Mouse (Mus musculus) monocyte, adult 2 months (primary cell): ENCODE measurements around the gene Txnrd3.
A peak's percentile ranks its signal among the peaks of the same experiment; 100 is the strongest.

Experiments
- DNase-seq, 2 experiments: peaks; one replicate each; pipeline ENCODE4 v3.0.0; 2022; ENCODE audit warnings: low spot score in 2 of 2, low read depth in 1 of 2

Gene Txnrd3

DNA sequence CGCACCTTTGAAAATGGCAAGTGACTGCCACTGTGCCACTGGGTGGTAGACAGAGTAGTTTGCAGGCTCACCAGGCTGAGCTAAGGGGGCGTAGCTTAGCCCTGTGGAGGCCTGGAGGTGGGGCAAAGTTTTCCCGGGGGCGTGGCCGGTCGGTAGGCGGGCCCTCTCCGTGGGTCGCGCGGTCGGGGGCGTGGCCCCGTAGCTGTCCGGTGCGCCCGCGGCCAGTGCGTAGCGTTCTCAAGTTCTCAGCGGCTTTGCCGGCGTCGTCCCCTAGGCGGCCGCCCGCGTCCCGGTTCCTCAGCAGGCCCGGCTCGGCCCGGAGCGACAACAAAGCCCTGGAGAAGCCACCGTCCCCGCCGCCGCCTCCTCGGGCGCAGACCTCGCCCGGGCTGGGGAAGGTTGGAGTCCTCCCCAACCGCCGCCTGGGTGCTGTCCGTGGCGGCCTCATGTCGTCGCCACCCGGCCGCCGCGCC is at the start of gene Txnrd3:
Txnrd3 (plus strand) TSS at position 191 of the 473 bp plus-strand sequence.
- DNase-seq = peak; percentile 40 to 78

DNA sequence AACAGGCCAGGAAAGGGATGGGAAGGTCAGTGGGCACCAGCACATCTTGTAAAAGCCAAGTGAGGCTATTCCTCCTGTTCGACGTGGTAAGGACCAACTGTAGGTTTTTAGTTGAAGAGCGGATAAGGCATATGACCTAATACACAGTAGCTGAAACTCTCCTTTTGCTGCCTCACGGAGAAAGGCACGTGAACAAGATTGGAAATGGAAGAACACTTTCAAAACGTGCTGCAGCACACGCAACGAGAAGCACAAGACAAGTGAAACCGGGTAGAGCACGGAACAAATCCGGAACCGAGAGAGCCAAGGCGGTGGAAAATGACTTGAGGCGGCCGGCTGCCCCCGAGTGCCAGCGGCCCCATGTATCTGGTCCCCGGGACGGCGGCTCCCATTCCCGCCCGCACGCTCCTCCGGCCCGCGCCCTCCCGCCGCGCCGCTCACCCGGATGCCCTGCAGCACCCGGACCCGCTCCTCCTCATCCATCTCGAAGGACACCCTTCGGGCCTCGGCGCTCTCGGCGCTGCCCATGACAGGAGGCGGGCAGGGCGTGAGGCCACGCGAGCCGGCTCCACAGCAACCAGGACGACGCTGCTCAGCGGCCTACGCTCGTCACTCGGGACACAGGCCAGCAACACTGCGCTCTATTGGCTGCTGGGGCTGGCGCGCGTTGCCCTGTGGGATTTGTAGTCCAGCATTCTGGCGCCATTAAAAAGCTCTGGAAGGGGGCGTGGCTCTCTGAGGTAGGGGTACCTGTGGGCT is 48.6 kb upstream of the Txnrd3 start, which contains the start of gene Chchd6:
Chchd6 (minus strand) TSS at position 635 of the 759 bp plus-strand sequence.
- peak; percentile 64 to 76 for DNase-seq

DNA sequence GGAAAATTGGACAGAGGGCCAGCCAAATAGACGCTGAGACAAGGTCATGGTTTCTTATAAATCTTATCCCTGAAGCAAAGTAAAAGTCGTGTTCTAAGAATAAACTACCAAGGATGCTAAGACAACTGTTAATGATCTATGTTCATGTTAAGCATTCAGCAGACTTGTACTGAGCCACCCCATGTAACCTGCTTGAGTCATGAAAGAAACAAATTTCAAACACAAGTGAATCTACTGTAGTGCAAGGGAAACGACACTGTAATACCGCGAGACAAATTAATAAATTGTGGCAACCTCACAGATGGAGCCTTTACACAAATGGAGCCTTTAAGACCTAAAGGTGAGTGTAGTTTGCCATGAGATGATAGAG is 48.0 kb upstream of the Txnrd3 start:
- no peak for DNase-seq

DNA sequence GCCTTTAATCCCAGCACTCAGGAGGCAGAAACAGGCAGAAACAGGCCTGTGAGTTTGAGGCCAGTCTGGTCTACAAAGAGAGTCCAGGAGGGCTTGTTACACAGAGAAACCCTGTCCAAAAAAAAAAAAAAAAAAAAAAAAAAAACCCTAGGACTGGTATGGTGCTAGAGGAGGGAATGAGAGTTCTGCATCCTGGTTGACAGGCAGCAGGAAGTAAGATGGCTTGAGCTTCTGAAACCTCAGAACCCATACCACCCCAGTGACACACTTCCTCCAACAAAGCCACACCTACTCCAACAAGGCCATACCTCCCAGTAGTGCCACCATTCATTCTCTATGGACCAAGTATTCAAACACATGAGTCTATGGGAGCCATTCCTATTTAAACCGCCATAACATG is 47.3 kb upstream of the Txnrd3 start:
- no peak for DNase-seq

DNA sequence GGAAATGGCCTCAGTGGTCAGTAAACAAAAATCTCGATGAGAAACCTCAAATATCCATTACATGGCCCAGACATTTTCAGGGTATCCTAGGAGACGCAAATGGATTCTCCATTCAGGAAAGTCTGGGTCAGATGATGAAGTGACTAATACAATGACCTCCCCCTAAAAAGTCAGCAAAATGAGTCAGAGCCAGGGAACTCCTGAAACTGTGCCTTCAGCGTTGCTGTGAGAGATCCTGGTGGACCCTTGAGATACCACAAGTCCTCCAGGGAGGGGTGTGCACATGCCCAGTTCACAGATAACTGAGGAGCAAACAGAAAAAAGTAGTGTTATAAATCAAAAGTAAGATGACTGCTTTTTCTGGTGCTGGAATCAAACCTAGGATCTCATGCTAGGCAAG is 37.7 kb upstream of the Txnrd3 start:
- DNase-seq = no peak

DNA sequence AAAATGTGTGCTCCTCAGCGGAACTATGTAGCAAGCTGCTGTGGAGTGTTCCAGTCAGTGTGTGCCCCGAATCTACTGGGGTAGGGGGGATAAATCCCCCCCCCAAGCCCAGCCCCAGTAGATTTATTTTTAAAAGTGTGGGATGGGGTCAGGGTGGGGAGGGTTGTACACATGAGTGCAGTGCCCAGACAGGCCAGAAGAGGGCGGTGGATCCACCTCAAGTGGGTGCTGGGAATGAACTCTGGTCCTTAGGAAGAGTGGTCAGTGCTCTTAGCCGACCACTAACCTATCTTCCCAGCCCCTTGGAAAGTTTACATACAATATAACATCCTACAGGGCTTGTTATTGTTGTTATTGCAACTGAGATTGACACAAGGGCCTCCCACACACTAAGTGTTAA is 35.8 kb upstream of the Txnrd3 start:
- no peak for DNase-seq

DNA sequence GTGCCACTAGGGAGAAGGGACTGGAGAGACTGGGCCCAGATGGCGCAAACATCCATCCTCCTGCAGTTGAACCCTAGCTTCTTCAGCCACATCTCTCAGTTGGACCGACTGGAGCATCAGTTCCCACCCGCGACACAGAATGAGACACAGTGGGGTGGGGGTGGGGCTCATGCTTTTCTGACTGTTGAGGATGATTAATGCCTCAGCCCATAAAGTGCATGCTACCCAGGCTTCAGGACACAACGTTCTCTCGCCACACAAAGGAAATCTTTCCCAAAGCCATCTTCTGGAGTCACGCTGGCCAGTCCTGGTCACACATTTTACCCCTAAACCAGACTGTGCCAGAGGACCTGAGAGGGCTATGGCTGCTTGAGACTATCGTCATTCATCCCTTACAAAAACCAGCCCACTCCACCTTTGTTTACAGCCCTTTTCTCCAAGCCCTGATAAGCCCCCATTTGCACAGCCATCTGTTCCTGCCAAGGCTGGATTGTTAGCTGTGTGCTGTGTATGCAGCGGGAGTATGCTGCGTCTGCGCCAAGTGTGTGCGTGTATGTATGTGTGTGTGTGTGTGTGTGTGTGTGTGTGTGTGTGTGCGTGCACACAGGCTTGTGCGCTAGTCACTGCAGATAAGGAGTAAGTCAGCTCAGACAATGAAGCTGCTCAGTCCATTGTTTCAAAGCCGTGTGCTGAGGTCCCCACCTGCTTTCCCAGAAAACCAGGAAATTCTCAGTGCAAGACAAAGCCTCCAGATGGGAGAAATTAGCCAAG is 30.3 kb upstream of the Txnrd3 start:
- DNase-seq = no peak

DNA sequence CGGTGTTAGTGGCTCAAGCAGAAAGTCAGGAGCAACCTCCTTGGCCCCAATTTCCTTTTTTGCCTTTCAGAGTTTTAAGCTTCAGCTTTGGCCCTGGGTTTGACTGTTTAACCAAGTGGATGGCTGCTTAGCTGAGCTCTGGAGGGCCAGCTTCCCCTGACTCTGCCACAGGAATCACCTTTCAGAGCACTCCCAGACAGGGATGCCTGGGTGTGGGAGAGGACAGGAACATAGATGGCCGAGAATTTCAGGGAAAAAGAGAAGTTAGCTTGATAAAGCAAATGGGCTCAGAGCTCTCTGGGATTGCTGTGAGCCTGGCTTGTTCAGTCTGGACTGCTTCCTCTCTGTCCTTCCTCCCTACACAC is 29.7 kb upstream of the Txnrd3 start:
- DNase-seq = no peak

DNA sequence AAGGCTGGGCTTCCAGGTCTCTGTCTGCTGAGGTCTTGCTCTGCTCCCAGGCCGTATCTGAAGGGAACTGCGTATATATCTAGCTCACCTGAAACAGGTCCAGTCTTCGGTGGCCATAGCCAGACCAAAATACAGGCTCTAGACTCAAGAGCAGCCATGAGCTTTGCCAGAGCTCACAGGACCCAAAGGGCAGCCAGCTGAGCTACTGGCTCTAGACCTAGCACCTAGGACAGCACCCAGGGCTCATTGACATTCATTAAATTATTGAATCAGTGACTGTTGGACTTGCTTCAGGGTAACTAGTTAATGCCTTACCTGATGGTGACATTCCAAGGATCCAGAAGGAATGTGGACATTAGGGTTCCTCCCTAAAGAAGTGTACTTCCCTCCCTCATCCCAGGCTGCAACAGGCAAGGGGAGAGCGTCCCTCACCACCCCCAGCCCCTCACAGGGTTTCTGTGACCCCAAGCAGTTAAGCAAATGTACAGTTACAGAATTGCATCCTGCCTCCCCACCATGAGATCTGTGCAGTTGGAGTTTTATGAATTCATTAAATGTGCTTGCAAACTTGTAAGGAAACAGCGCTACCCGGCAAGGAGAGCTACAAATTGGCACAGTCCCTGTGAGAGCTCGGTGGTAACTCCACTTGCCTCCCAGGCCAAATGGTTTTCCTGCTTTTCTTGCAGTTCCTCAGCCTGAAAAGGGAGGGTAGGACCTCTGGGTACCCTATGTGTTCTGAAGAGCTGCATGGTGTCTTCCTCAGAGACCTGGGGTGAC is 29.0 kb upstream of the Txnrd3 start:
- no peak for DNase-seq

DNA sequence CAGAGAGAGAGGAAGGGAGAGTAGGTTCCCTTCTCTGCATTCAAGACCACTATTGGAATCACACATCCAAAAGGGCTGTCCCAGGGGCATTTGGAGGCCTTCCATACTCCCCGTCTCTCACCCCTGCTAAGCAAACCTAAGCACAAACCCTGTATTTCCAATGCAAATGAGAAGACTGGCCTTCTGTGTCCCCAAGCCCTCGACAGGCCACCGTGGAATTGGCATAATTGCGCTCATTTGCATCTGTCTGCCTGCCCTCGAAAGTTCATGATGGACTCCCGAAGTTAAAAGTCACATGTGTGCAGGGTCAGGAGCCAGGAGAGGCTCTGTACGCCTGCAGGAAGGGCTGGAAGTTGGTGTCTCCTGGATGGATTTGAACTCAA is 28.4 kb upstream of the Txnrd3 start:
- DNase-seq = no peak

DNA sequence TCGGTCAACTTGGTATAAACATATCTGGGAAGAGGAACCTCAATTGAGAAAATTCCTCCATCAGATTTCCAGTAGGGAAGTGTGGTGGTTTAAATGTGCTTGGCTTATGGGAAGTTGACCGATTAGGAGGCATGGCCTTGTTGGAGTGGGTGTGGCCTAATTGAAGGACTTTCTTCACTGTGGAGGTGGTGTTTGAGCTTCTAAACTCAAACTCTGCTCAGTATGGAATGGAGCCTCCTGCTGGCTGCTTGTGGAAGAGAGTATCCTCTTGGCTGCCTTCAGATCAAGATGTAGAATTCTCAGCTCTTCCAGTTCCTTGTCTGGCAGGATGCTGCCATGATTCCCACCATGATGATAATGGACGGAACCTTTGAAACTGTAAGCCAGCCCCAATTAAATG is 21.1 kb upstream of the Txnrd3 start:
- no peak for DNase-seq

DNA sequence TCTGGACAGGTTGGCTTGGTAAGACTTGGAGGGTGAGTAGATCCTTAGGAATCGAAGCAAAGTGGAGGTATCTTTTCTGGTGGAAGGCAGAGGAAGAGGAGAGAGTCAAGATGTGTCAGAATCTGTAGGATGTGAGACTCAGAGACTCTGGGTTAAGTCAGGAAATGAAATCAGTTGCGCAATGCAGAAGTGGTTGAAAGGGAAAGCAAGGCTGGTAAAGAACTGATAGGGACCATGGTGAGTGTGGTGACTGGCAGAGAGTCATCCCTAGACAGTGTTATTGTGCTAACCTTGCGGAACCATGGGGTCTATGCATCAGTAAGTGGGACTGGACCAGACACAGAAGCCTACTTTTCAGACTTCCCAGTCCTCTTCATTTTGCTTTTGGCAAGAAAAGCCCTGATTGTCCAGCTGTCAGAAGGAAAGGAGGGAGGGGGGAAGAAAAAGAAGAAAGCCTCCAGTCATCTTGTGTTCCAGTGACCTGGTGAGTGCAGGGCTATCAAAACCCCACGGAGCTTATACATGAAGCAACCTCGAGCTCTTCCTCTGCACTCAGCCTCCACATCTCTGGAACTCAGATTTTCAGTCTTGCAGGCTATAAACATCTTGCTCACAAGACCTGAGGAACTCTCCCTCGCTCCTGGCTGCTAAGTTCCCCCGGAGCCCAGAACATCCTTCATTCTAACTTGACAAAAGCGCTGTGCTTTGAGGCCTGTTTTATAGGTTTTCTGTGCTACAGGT is 15.6 kb upstream of the Txnrd3 start:
- DNase-seq = no peak

DNA sequence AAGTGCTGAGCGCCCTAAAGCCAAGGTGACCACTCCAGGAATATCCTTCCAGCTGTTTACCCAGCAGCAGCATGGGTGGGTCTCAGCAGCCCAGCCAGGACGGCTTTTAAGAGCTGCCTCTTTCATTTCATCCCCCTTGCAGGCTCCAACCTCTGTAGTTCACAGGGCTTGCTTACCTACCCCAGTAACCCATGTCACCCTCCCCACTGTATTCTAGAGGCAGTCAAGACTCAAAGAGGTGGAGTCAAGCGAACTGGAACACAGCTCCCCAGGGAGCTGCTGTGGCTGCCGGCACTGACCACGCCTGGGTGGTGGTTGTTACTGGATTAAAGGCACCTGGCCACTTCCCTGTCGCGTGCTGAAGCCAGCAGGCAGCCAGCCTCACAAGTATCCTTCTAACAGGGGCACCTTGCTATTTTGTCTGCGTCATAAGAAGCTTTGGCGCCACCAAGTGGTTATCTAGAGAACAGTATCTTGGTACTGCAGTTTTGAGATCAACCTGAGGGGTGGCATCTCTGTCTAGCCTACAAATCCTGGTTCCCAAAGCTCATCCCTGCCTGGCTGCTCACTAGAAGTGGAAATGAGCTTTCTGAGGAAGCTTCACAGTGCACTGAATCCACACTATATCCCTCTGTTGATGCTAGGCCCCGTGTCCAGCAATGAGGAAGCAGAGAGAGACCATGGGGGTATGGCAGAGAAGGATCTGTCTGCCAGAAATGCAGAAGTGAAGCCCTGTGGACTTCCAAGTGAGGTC is 11.8 kb upstream of the Txnrd3 start:
- DNase-seq = peak; percentile 42 to 62

DNA sequence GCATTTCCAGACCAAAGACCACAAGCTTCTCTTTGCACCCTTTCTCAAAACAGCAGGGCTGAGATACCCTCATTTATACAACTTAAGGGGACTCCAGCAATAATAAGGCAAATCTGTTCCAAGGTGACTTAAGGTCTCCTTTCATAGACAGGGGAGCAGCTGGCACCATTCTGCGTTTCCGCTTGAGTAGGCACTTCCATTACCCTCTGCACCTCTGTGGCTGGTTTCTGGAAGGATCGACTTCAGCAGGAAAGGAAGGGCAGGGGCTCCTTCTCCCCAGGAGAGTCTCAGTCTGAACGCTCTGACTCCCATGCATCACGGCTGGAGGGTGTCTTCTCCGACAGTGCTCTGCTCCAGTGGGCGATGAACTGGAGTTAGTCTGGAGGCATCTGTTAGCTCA is 10.7 kb upstream of the Txnrd3 start:
- DNase-seq = no peak

DNA sequence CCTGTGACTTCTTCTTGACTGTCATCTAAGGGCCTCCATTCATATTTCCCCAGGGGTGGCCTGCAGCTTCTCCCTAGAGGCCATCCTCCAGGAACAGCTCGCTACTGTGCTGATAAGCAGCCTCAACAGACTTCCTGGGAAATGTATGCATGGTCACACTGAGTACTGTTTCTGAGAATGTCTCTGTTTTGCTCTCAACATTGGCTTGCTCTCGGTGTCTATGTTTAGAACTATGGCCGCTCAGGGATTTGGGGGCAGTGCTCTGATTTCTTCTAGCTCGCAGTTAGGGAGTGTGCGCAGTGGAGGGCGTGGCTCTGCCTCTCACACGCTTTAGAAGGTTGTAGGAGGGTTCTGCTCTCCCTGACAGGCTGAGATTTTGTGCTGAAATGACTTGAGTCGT is 9.4 kb upstream of the Txnrd3 start:
- no peak for DNase-seq

DNA sequence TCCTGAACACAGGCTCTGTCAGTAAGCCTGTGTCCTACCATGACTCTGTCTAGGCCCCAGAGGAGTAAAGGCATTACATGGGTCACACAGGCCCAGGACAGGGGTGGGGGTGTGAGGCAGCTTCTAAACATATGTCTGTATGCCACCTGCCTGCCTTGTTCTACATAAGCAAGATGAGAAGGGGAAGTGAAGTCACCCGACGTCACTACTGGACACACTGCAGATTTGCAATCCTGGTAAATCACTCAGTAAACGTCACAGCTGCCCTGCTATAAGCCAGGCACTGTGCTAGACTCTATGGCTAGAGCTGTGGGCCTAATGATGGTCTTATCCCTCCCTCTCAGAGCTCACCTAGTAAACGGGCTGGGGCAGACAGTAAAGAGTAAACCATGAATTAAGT is 5.8 kb upstream of the Txnrd3 start:
- DNase-seq = no peak

DNA sequence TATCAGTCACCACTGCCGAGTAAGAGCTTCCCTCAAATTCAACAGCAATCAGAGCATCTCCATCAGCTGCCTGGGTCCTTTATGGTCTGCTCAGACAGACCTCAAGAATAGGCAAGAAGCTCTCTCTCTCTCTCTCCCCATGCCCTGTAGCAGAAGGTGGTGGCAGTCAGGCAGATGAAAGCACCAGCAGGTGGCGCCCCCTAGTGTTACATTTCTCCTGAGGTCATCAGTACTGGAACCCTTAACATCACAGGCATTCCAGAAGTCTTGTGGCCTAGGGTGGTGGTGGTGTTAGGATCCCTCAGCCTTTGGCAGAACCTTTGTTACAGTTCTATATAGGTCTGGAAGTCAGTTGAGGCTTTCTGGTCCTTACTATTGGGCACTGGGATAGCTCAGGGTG is 4.8 kb upstream of the Txnrd3 start:
- peak in 1 of 2 experiments; percentile 37 for DNase-seq

DNA sequence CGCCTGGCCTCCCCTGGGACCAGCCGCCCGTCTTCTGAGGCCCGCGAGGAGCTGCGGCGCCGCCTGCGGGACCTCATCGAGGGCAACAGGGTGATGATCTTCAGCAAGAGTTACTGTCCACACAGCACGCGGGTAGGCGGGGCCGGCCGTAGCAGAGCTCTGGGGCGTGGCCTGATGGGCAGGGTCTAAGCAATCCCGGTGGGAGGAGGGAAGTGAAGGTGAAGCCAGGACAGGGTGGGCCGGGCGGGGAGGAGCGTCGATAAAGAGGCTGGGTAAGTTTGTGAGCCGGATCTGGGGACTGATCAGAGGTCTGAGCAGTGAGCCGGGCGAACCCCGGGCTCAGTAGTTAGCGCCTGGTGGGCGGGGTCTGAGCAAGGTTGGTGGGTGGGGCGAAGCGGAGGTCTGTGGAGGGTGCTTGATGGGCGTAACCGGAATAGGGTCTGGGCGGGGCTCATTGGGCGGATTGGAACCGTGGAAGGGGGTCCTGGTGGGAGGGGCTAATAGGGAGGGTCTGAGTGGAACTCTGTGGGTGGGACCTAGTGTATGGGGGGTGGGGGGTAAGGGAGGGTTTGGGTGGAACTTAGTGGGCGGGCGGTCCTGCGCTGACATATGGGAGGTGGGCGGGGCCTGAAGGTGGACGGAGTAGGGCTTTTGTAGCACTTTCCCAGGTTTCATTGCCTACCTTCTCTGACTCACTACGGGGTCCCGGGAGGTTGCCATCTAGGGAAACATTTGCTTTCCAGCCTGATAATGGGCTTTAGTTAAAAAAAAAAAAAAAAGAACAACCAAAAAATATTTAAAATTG is 685 bp downstream of the Txnrd3 start:
- peak; percentile 73 to 87 for DNase-seq

DNA sequence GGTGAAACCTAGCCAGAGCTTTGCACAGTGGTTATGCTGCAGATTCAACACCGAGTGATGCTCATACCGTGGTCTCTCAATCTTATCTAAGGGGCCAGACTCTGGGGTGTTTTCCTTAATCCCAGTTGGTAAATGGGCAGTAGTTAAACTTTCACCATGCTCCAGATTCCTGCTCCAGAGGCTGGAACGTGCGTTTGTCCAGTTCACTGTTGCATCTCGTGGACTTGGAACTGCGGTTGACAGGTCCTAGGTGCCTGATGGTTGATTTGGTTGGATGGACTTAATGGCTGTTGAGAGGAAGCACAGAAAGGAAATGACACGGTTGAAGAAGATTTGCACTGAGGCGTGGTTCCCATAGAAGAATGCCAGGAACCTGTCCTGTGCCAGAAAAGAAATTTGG is 6.1 kb downstream of the Txnrd3 start:
- DNase-seq = no peak

DNA sequence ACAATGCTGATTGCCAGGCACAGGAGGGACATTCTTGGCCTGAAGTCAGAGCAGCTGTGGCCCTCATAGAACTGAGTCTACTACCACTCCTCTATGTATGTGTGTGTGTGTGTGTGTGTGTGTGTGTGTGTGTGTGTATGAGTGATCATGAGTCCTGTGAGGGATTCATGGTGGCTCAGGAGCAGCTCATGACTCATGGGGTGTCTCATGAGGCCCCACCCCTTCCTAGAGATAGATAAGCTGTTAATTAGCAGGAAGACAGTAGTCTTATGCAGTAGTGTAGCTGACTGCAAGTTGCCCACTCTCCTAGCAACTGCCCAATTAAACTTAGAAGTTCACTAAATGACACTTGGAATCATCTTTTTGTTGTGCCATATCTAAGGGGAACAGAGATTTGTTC is 8.0 kb downstream of the Txnrd3 start:
- no peak for DNase-seq
